Mouse (Mus musculus) neural tube, embryonic 12.5 days (tissue): ENCODE results near the gene Fam178b. TPM values are rescaled to one million over a fixed set of nuclear protein-coding genes. Genes with fewer than 3 reads are reported as not detected.
"Not testable (repeated sequence)": the region's sequence is repeated elsewhere in the genome, so short reads cannot be mapped to it uniquely, and the experiment has no call there.

Experiments
- ATAC-seq: fragments of 200-750 bp; cut with Nextera tagmentation; 2 replicates; pipeline ENCODE4 v1.8.0; 2017; ENCODE audit warnings: low read depth, mild to moderate bottlenecking, moderate TSS enrichment, moderate library complexity; ENCODE audit not compliant: low FRiP score
- H3K27ac ChIP-seq: fragments of 300-500 bp; sonication (generic); 2 replicates; pipeline ENCODE4 v1.5.1; 2016
- H3K27me3 ChIP-seq: fragments of 300-500 bp; sonication (generic); replicated peaks from 2 replicates; pipeline ENCODE4 v1.6.1; 2016; ENCODE audit warnings: mild to moderate bottlenecking
- H3K36me3 ChIP-seq: fragments of 300-500 bp; sonication (generic); 2 replicates; pipeline ENCODE4 v1.6.1; 2016; ENCODE audit warnings: mild to moderate bottlenecking
- H3K4me1 ChIP-seq: fragments of 300-500 bp; sonication (generic); 2 replicates; pipeline ENCODE4 v1.6.1; 2016
- H3K4me2 ChIP-seq: fragments of 300-500 bp; sonication (generic); replicated peaks from 2 replicates; pipeline ENCODE4 v1.6.1; 2016; ENCODE audit warnings: mild to moderate bottlenecking
- H3K4me3 ChIP-seq: fragments of 300-500 bp; sonication (generic); 2 replicates; pipeline ENCODE4 v1.5.1; 2016
- H3K9ac ChIP-seq: fragments of 300-500 bp; sonication (generic); 2 replicates; pipeline ENCODE4 v1.6.1; 2016; ENCODE audit warnings: mild to moderate bottlenecking
- H3K9me3 ChIP-seq: fragments of 300-500 bp; sonication (generic); 2 replicates; pipeline ENCODE4 v1.6.1; 2016; ENCODE audit warnings: mild to moderate bottlenecking
- WGBS: fragments of 180-500 bp; shearing (Covaris S2); methylation state at CpG from one replicate; pipeline ENCODE4 v1.1.7; 2016; 5-methylcytosine and 5-hydroxymethylcytosine counted together
- polyA plus RNA-seq: library from polyadenylated mRNA; unstranded; fragments of >200 nt; fragmentation: Nextera tagmentation; extraction: Ambion mirVana; gene quantifications from 2 replicates; pipeline ENCODE4 v1.2.1, GENCODE M21; 2016

The Fam178b gene
- polyA plus RNA-seq, 1 experiment from 2014 or later = 0.48 TPM

GRCm38 (mm10) chr1:36541844-36542243, 141.1 kb downstream of the Fam178b start:
- H3K27me3 ChIP-seq = no peaks in the 10 kb centered on the region
- H3K4me2 ChIP-seq = no peak overlapping the region
- no peak overlapping the region for H3K4me3 ChIP-seq
- no peak overlapping the region for H3K27ac ChIP-seq
- no peaks in the 10 kb centered on the region for H3K9me3 ChIP-seq
- H3K9ac ChIP-seq = no peak overlapping the region
- peaks cover 29% of the 10 kb centered on the region for H3K36me3 ChIP-seq
- no peak for ATAC-seq
- H3K4me1 ChIP-seq = peaks cover 7% of the 10 kb centered on the region; the same call in 1 of the 2 replicates
- WGBS = 95% methylated on average over 16 of the region's 16 CpGs

- no peak for ATAC-seq
- Histone ChIP-seq H3K27ac (no peak overlapping the region), H3K36me3 (peaks cover 29% of the 10 kb centered on the region), H3K9me3 (no peaks in the 10 kb centered on the region), H3K4me2 (no peak overlapping the region), H3K4me1 (no peaks in the 10 kb centered on the region), H3K27me3 (no peaks in the 10 kb centered on the region), H3K4me3 (no peak overlapping the region), H3K9ac (no peak overlapping the region)
- 91% methylated on average over 12 of the region's 12 CpGs for WGBS
Observed at GRCm38 (mm10) chr1:36540807-36541206, 142.2 kb downstream of the Fam178b start.

GRCm38 (mm10) chr1:36540132-36540531, 142.9 kb downstream of the Fam178b start:
- 90% methylated on average over 11 of the region's 11 CpGs for WGBS
- no peak overlapping the region for H3K4me2 ChIP-seq
- no peak overlapping the region for H3K4me3 ChIP-seq
- H3K9ac ChIP-seq = no peak overlapping the region
- H3K9me3 ChIP-seq = no peaks in the 10 kb centered on the region
- H3K4me1 ChIP-seq = no peaks in the 10 kb centered on the region
- no peak for ATAC-seq
- no peaks in the 10 kb centered on the region for H3K27me3 ChIP-seq
- H3K36me3 ChIP-seq = peaks cover 29% of the 10 kb centered on the region
- no peak overlapping the region for H3K27ac ChIP-seq

- H3K9me3 ChIP-seq = no peaks in the 10 kb centered on the region
- no peak for ATAC-seq
- peaks cover 29% of the 10 kb centered on the region for H3K36me3 ChIP-seq
- H3K4me3 ChIP-seq = no peak within 1 kb of the TSS
- no peaks in the 10 kb centered on the region for H3K27me3 ChIP-seq
- H3K27ac ChIP-seq = no peak within 1 kb of the TSS
- 61% methylated on average over 9 of the region's 9 CpGs for WGBS
- no peaks in the 10 kb centered on the region for H3K4me1 ChIP-seq
- no peak within 1 kb of the TSS for H3K4me2 ChIP-seq
- H3K9ac ChIP-seq = no peak within 1 kb of the TSS
Observed at GRCm38 (mm10) chr1:36539186-36539585, 143.8 kb downstream of the Fam178b start, which contains the start of gene Gm42417. Gene Gm42417 (minus strand): TSS chr1:36539429.

GRCm38 (mm10) chr1:36538727-36539126, 144.3 kb downstream of the Fam178b start:
- no peak overlapping the region for H3K9ac ChIP-seq
- WGBS = 84% methylated on average over 4 of the region's 4 CpGs
- H3K9me3 ChIP-seq = no peaks in the 10 kb centered on the region
- no peaks in the 10 kb centered on the region for H3K27me3 ChIP-seq
- H3K4me1 ChIP-seq = no peaks in the 10 kb centered on the region
- no peak overlapping the region for H3K4me3 ChIP-seq
- H3K27ac ChIP-seq = no peak overlapping the region
- no peak overlapping the region for H3K4me2 ChIP-seq
- peaks cover 29% of the 10 kb centered on the region for H3K36me3 ChIP-seq
- ATAC-seq = no peak

- not testable (repeated sequence) for ATAC-seq, H3K4me3 ChIP-seq, H3K4me2 ChIP-seq, H3K27ac ChIP-seq, H3K4me1 ChIP-seq, H3K9me3 ChIP-seq, H3K27me3 ChIP-seq, H3K9ac ChIP-seq
- peaks cover 23% of the 10 kb centered on the region for H3K36me3 ChIP-seq
- WGBS = 94% methylated on average over 9 of the region's 9 CpGs
Observed at GRCm38 (mm10) chr1:36536783-36537182, 146.2 kb downstream of the Fam178b start, which contains the start of gene Ankrd23. Gene Ankrd23 (minus strand): TSS chr1:36536883.

- Histone ChIP-seq H3K4me1 (no peaks in the 10 kb centered on the region), H3K27ac (no peak overlapping the region), H3K27me3 (no peaks in the 10 kb centered on the region), H3K36me3 (peaks cover 23% of the 10 kb centered on the region), H3K4me2 (no peak overlapping the region), H3K4me3 (no peak overlapping the region), H3K9me3 (no peaks in the 10 kb centered on the region), H3K9ac (no peak overlapping the region)
- no peak for ATAC-seq
- 85% methylated on average over 8 of the region's 8 CpGs for WGBS
Observed at GRCm38 (mm10) chr1:36536397-36536728, 146.6 kb downstream of the Fam178b start.

GRCm38 (mm10) chr1:36535477-36536396, 147.2 kb downstream of the Fam178b start:
- 87% methylated on average over 11 of the region's 11 CpGs for WGBS
- ATAC-seq = no peak
- Histone ChIP-seq H3K4me3 (no peak overlapping the region), H3K36me3 (peaks cover 20% of the 10 kb centered on the region; the same call in 1 of the 2 replicates), H3K9ac (no peak overlapping the region), H3K4me1 (no peaks in the 10 kb centered on the region), H3K27me3 (no peaks in the 10 kb centered on the region), H3K4me2 (no peak overlapping the region), H3K9me3 (no peaks in the 10 kb centered on the region), H3K27ac (no peak overlapping the region)

GRCm38 (mm10) chr1:36534595-36535058, 148.4 kb downstream of the Fam178b start:
- H3K9ac ChIP-seq = no peak overlapping the region
- ATAC-seq = no peak
- 84% methylated on average over 6 of the region's 6 CpGs for WGBS

GRCm38 (mm10) chr1:36533546-36533945, 149.4 kb downstream of the Fam178b start:
- Histone ChIP-seq H3K9ac (no peak overlapping the region), H3K4me1 (no peaks in the 10 kb centered on the region), H3K27me3 (no peaks in the 10 kb centered on the region), H3K36me3 (peaks cover 10% of the 10 kb centered on the region; the same call in 1 of the 2 replicates), H3K9me3 (no peaks in the 10 kb centered on the region), H3K4me3 (no peak overlapping the region), H3K4me2 (no peak overlapping the region), H3K27ac (no peak overlapping the region)
- 86% methylated on average over 6 of the region's 6 CpGs for WGBS
- no peak for ATAC-seq

More at GRCm38 (mm10) chr1:36534595-36535058, 148.4 kb downstream of the Fam178b start:
- Histone ChIP-seq H3K27ac (no peak overlapping the region), H3K4me2 (no peak overlapping the region), H3K27me3 (no peaks in the 10 kb centered on the region), H3K4me3 (no peak overlapping the region), H3K9me3 (no peaks in the 10 kb centered on the region), H3K36me3 (peaks cover 18% of the 10 kb centered on the region; the same call in 1 of the 2 replicates), H3K4me1 (no peaks in the 10 kb centered on the region)

- no peak overlapping the region for H3K4me2 ChIP-seq
- ATAC-seq = no peak
Observed at GRCm38 (mm10) chr1:36531461-36531860, 151.5 kb downstream of the Fam178b start.

GRCm38 (mm10) chr1:36530962-36531361, 152.0 kb downstream of the Fam178b start:
- no peak overlapping the region for H3K4me3 ChIP-seq
- H3K4me1 ChIP-seq = no peaks in the 10 kb centered on the region
- no peak overlapping the region for H3K27ac ChIP-seq
- H3K36me3 ChIP-seq = peaks cover 17% of the 10 kb centered on the region
- no peak overlapping the region for H3K9ac ChIP-seq
- no peak overlapping the region for H3K4me2 ChIP-seq
- WGBS = 91% methylated on average over 7 of the region's 7 CpGs
- no peak for ATAC-seq
- no peaks in the 10 kb centered on the region for H3K9me3 ChIP-seq
- H3K27me3 ChIP-seq = no peaks in the 10 kb centered on the region

More at GRCm38 (mm10) chr1:36531461-36531860, 151.5 kb downstream of the Fam178b start:
- H3K9ac ChIP-seq = no peak overlapping the region
- H3K27me3 ChIP-seq = no peaks in the 10 kb centered on the region
- no peak overlapping the region for H3K4me3 ChIP-seq
- H3K36me3 ChIP-seq = peaks cover 16% of the 10 kb centered on the region
- 93% methylated on average over 12 of the region's 12 CpGs for WGBS
- H3K9me3 ChIP-seq = no peaks in the 10 kb centered on the region
- no peaks in the 10 kb centered on the region for H3K4me1 ChIP-seq
- H3K27ac ChIP-seq = no peak overlapping the region
